Mouse (Mus musculus) embryonic fibroblast, embryonic 13.5 days (primary cell): ENCODE measurements around the gene Atn1.

Source experiments
- CTCF ChIP-seq: IDR thresholded peaks from 2 replicates; pipeline ENCODE4 v1.5.1; 2011; ENCODE audit warnings: mild to moderate bottlenecking, control low read depth, low read length, moderate library complexity, borderline replicate concordance; ENCODE audit not compliant: insufficient read depth
- POLR2A ChIP-seq: IDR thresholded peaks from 2 replicates; pipeline ENCODE4 v1.6.1; 2011; ENCODE audit warnings: low read depth, mild to moderate bottlenecking, control low read depth, low read length, moderate library complexity

- TF ChIP-seq CTCF = no peak
- no peak for TF ChIP-seq POLR2A
Observed at GRCm38 (mm10) chr6:124770511-124770910, 14.2 kb upstream of the Atn1 start.
